Mouse (Mus musculus): Measurements from ENCODE around the gene Ifnl2. TPM values are rescaled to one million over a fixed set of nuclear protein-coding genes. Genes with fewer than 3 reads are reported as not detected.
A peak's percentile ranks its signal among the peaks of the same experiment; 100 is the strongest.

Ifnl2 gene
- total and polyA plus RNA-seq, 3 experiments, result not detected

- TF ChIP-seq CTCF (IDR thresholded peaks at IDR 0.05 in 2 of 3, conservative IDR thresholded peaks at IDR 0.05 in 1 of 3; ENCODE audit: control insufficient read depth in 1 of 3, insufficient read depth in 1 of 3, low read depth in 2 of 3, low read length in 3 of 3, poor library complexity in 1 of 3, severe bottlenecking in 1 of 3) (no peak), SIN3A (IDR thresholded peaks at IDR 0.05; ENCODE audit: low read length) (0 out of 2 replicates have a peak, but pooled peaks have one; percentile 34), GATA1 (IDR thresholded peaks at IDR 0.05; ENCODE audit: low read depth, low read length) (peak; percentile 60), POLR2A (IDR thresholded peaks at IDR 0.05; ENCODE audit: control insufficient read depth in 1 of 2, insufficient read depth in 1 of 2, low read depth in 1 of 2, low read length in 2 of 2, poor library complexity in 1 of 2) (no peak), ETS1 (IDR thresholded peaks at IDR 0.05; ENCODE audit: low read depth, low read length) (no peak), USF1 (IDR thresholded peaks at IDR 0.05; ENCODE audit: low read depth, low read length) (no peak)
These were observed 47.5 kb downstream of the Ifnl2 start (continued) for GRCm38 (mm10) chr7:28462769-28463168.

GRCm38 (mm10) chr7:28460361-28460760, 49.9 kb downstream of the Ifnl2 start:
- Histone ChIP-seq H3K79me2 (ENCODE audit: control insufficient read depth, insufficient read depth, low read length, poor library complexity) (no peaks in the 10 kb centered on the region), H3K9me3 (replicated peaks; ENCODE audit: insufficient read depth, low read length) (no peaks in the 10 kb centered on the region), H3K4me3 (ENCODE audit: control insufficient read depth in 1 of 2, insufficient read depth in 1 of 2, low read depth in 2 of 2, low read length in 2 of 2) (no peak overlapping the region), H3K27me3 (ENCODE audit: control insufficient read depth in 1 of 2, insufficient read depth in 2 of 2, low read length in 2 of 2) (no peaks in the 10 kb centered on the region), H3K27ac (ENCODE audit: control insufficient read depth, low read depth, low read length) (no peak overlapping the region), H3K4me1 (ENCODE audit: control insufficient read depth in 1 of 2, insufficient read depth in 2 of 2, low read length in 2 of 2) (peaks cover 0 to 6% of the 10 kb centered on the region in 2 experiments; a peak in 2 of 4 replicates), H3K36me3 (ENCODE audit: control insufficient read depth in 1 of 2, insufficient read depth in 2 of 2, low read length in 2 of 2) (no peaks in the 10 kb centered on the region; a peak in 1 of 4 replicates), H3K9ac (ENCODE audit: control insufficient read depth, low read depth, low read length, poor library complexity, severe bottlenecking) (no peak overlapping the region)
- no peak for DNase-seq (ENCODE audit: low read depth, low spot score)
- no peak for TF ChIP-seq MYC (IDR thresholded peaks at IDR 0.05; ENCODE audit: low read depth, low read length)
- TF ChIP-seq POLR2AphosphoS5 (IDR thresholded peaks at IDR 0.05; ENCODE audit: borderline replicate concordance, low read depth, low read length), result no peak

Other genes starting within 250 kb of the Ifnl2 start
- gene Eid2, start 242.6 kb downstream of the Ifnl2 start, total RNA-seq (2012; rRNA removed), result not detected in 2 replicates
- not detected for gene Eid2, start 242.6 kb downstream of the Ifnl2 start, polyA plus RNA-seq (2012; ENCODE audit: insufficient read depth in 1 of 2, insufficient read length in 2 of 2, low read depth in 1 of 2, low replicate concordance in 2 of 2, missing spikeins in 1 of 2)
- gene Eid2b, start 232.7 kb downstream of the Ifnl2 start, total RNA-seq (2012; rRNA removed), result 3.2 TPM in 2 replicates
- 1 to 10 TPM in 1 of 2 experiments, not detected in 1; 5.3 TPM for gene Eid2b, start 232.7 kb downstream of the Ifnl2 start, polyA plus RNA-seq (2012; ENCODE audit: insufficient read depth in 1 of 2, insufficient read length in 2 of 2, low read depth in 1 of 2, low replicate concordance in 2 of 2, missing spikeins in 1 of 2)
- not detected in 2 replicates for gene Selenov, start 219.3 kb downstream of the Ifnl2 start, total RNA-seq (2012; rRNA removed)
- gene Selenov, start 219.3 kb downstream of the Ifnl2 start, polyA plus RNA-seq (2012; ENCODE audit: insufficient read depth in 1 of 2, insufficient read length in 2 of 2, low read depth in 1 of 2, low replicate concordance in 2 of 2, missing spikeins in 1 of 2), result not detected
- 0.15 and 0.16 TPM in 2 replicates for gene Dll3, start 208.2 kb downstream of the Ifnl2 start, total RNA-seq (2012; rRNA removed)
- gene Dll3, start 208.2 kb downstream of the Ifnl2 start, polyA plus RNA-seq (2012; ENCODE audit: insufficient read depth in 1 of 2, insufficient read length in 2 of 2, low read depth in 1 of 2, low replicate concordance in 2 of 2, missing spikeins in 1 of 2), result under 1 TPM in 1 of 2 experiments, not detected in 1; 0.57 TPM
- gene Timm50, start 198.4 kb downstream of the Ifnl2 start, total RNA-seq (2012; rRNA removed), result 142 and 167 TPM in 2 replicates
- gene Timm50, start 198.4 kb downstream of the Ifnl2 start, polyA plus RNA-seq (2012; ENCODE audit: insufficient read depth in 1 of 2, insufficient read length in 2 of 2, low read depth in 1 of 2, low replicate concordance in 2 of 2, missing spikeins in 1 of 2), result 100 to 1,000 TPM in 1 of 2 experiments, not detected in 1; 216 TPM
- 63.3 and 66.0 TPM in 2 replicates for gene Supt5, start 171.7 kb downstream of the Ifnl2 start, total RNA-seq (2012; rRNA removed)
- 100 to 1,000 TPM; 156 to 448 TPM for gene Supt5, start 171.7 kb downstream of the Ifnl2 start, polyA plus RNA-seq (2012; ENCODE audit: insufficient read depth in 1 of 2, insufficient read length in 2 of 2, low read depth in 1 of 2, low replicate concordance in 2 of 2, missing spikeins in 1 of 2)
- gene Rps16, start 159.8 kb downstream of the Ifnl2 start, total RNA-seq (2012; rRNA removed), result 2,133 and 2,343 TPM in 2 replicates
- 1,000 to 10,000 TPM; 1,661 to 1,740 TPM for gene Rps16, start 159.8 kb downstream of the Ifnl2 start, polyA plus RNA-seq (2012; ENCODE audit: insufficient read depth in 1 of 2, insufficient read length in 2 of 2, low read depth in 1 of 2, low replicate concordance in 2 of 2, missing spikeins in 1 of 2)
- gene Plekhg2, start 137.9 kb downstream of the Ifnl2 start, total RNA-seq (2012; rRNA removed), result 1.1 and 1.8 TPM in 2 replicates
- 1 to 10 TPM in 1 of 2 experiments, not detected in 1; 9.2 TPM for gene Plekhg2, start 137.9 kb downstream of the Ifnl2 start, polyA plus RNA-seq (2012; ENCODE audit: insufficient read depth in 1 of 2, insufficient read length in 2 of 2, low read depth in 1 of 2, low replicate concordance in 2 of 2, missing spikeins in 1 of 2)
- gene Zfp36, start 130.2 kb downstream of the Ifnl2 start, total RNA-seq (2012; rRNA removed), result 0.50 and 0.65 TPM in 2 replicates
- gene Zfp36, start 130.2 kb downstream of the Ifnl2 start, polyA plus RNA-seq (2012; ENCODE audit: insufficient read depth in 1 of 2, insufficient read length in 2 of 2, low read depth in 1 of 2, low replicate concordance in 2 of 2, missing spikeins in 1 of 2), result 1 to 10 TPM in 1 of 2 experiments, not detected in 1; 2.8 TPM
- gene Med29, start 117.7 kb downstream of the Ifnl2 start, total RNA-seq (2012; rRNA removed), result 23.7 and 31.1 TPM in 2 replicates
- 10 to 100 TPM in 1 of 2 experiments, not detected in 1; 39.6 TPM for gene Med29, start 117.7 kb downstream of the Ifnl2 start, polyA plus RNA-seq (2012; ENCODE audit: insufficient read depth in 1 of 2, insufficient read length in 2 of 2, low read depth in 1 of 2, low replicate concordance in 2 of 2, missing spikeins in 1 of 2)
- gene Paf1, start 117.5 kb downstream of the Ifnl2 start, total RNA-seq (2012; rRNA removed), result 49.9 and 53.5 TPM in 2 replicates
- 100 to 1,000 TPM in 1 of 2 experiments, 10 to 100 TPM in 1; 99.9 to 645 TPM for gene Paf1, start 117.5 kb downstream of the Ifnl2 start, polyA plus RNA-seq (2012; ENCODE audit: insufficient read depth in 1 of 2, insufficient read length in 2 of 2, low read depth in 1 of 2, low replicate concordance in 2 of 2, missing spikeins in 1 of 2)
- gene Gmfg, start 73.0 kb downstream of the Ifnl2 start, total RNA-seq (2012; rRNA removed), result 25.1 and 31.2 TPM in 2 replicates
- 10 to 100 TPM in 1 of 2 experiments, not detected in 1; 25.0 TPM for gene Gmfg, start 73.0 kb downstream of the Ifnl2 start, polyA plus RNA-seq (2012; ENCODE audit: insufficient read depth in 1 of 2, insufficient read length in 2 of 2, low read depth in 1 of 2, low replicate concordance in 2 of 2, missing spikeins in 1 of 2)
- gene Lrfn1, start 58.5 kb downstream of the Ifnl2 start, total RNA-seq (2012; rRNA removed), result 1.2 and 1.9 TPM in 2 replicates
- 1 to 10 TPM in 1 of 2 experiments, not detected in 1; 5.8 TPM for gene Lrfn1, start 58.5 kb downstream of the Ifnl2 start, polyA plus RNA-seq (2012; ENCODE audit: insufficient read depth in 1 of 2, insufficient read length in 2 of 2, low read depth in 1 of 2, low replicate concordance in 2 of 2, missing spikeins in 1 of 2)
- not detected in 2 replicates for gene Ifnl3, start 12.4 kb upstream of the Ifnl2 start, total RNA-seq (2012; rRNA removed)
- not detected for gene Ifnl3, start 12.4 kb upstream of the Ifnl2 start, polyA plus RNA-seq (2012; ENCODE audit: insufficient read depth in 1 of 2, insufficient read length in 2 of 2, low read depth in 1 of 2, low replicate concordance in 2 of 2, missing spikeins in 1 of 2)
- gene Sycn, start 30.4 kb upstream of the Ifnl2 start, total RNA-seq (2012; rRNA removed), result not detected in 2 replicates
- gene Sycn, start 30.4 kb upstream of the Ifnl2 start, polyA plus RNA-seq (2012; ENCODE audit: insufficient read depth in 1 of 2, insufficient read length in 2 of 2, low read depth in 1 of 2, low replicate concordance in 2 of 2, missing spikeins in 1 of 2), result not detected
- not detected in 2 replicates for gene Nccrp1, start 36.8 kb upstream of the Ifnl2 start, total RNA-seq (2012; rRNA removed)
- gene Nccrp1, start 36.8 kb upstream of the Ifnl2 start, polyA plus RNA-seq (2012; ENCODE audit: insufficient read depth in 1 of 2, insufficient read length in 2 of 2, low read depth in 1 of 2, low replicate concordance in 2 of 2, missing spikeins in 1 of 2), result not detected
- gene Samd4b, start 87.7 kb upstream of the Ifnl2 start, total RNA-seq (2012; rRNA removed), result 6.4 and 7.2 TPM in 2 replicates
- gene Samd4b, start 87.7 kb upstream of the Ifnl2 start, polyA plus RNA-seq (2012; ENCODE audit: insufficient read depth in 1 of 2, insufficient read length in 2 of 2, low read depth in 1 of 2, low replicate concordance in 2 of 2, missing spikeins in 1 of 2), result 10 to 100 TPM in 1 of 2 experiments, not detected in 1; 45.9 TPM
- 9.3 and 9.7 TPM in 2 replicates for gene Pak4, start 87.7 kb upstream of the Ifnl2 start, total RNA-seq (2012; rRNA removed)
- gene Pak4, start 87.7 kb upstream of the Ifnl2 start, polyA plus RNA-seq (2012; ENCODE audit: insufficient read depth in 1 of 2, insufficient read length in 2 of 2, low read depth in 1 of 2, low replicate concordance in 2 of 2, missing spikeins in 1 of 2), result 10 to 100 TPM in 1 of 2 experiments, not detected in 1; 26.6 TPM
- not detected in 2 replicates for gene Acp7, start 120.9 kb upstream of the Ifnl2 start, total RNA-seq (2012; rRNA removed)
- not detected for gene Acp7, start 120.9 kb upstream of the Ifnl2 start, polyA plus RNA-seq (2012; ENCODE audit: insufficient read depth in 1 of 2, insufficient read length in 2 of 2, low read depth in 1 of 2, low replicate concordance in 2 of 2, missing spikeins in 1 of 2)
- not detected in 2 replicates for gene Fbxo27, start 182.4 kb upstream of the Ifnl2 start, total RNA-seq (2012; rRNA removed)
- not detected for gene Fbxo27, start 182.4 kb upstream of the Ifnl2 start, polyA plus RNA-seq (2012; ENCODE audit: insufficient read depth in 1 of 2, insufficient read length in 2 of 2, low read depth in 1 of 2, low replicate concordance in 2 of 2, missing spikeins in 1 of 2)
- 0.10 TPM in 1 of 2 replicates, not detected in the other for gene Fbxo17, start 206.3 kb upstream of the Ifnl2 start, total RNA-seq (2012; rRNA removed)
- under 1 TPM in 1 of 2 experiments, not detected in 1; 0.43 TPM for gene Fbxo17, start 206.3 kb upstream of the Ifnl2 start, polyA plus RNA-seq (2012; ENCODE audit: insufficient read depth in 1 of 2, insufficient read length in 2 of 2, low read depth in 1 of 2, low replicate concordance in 2 of 2, missing spikeins in 1 of 2)
- 137 and 141 TPM in 2 replicates for gene Mrps12, start 231.4 kb upstream of the Ifnl2 start, total RNA-seq (2012; rRNA removed)
- 100 to 1,000 TPM in 1 of 2 experiments, not detected in 1; 126 TPM for gene Mrps12, start 231.4 kb upstream of the Ifnl2 start, polyA plus RNA-seq (2012; ENCODE audit: insufficient read depth in 1 of 2, insufficient read length in 2 of 2, low read depth in 1 of 2, low replicate concordance in 2 of 2, missing spikeins in 1 of 2)
- 19.2 and 21.3 TPM in 2 replicates for gene Sars2, start 231.5 kb upstream of the Ifnl2 start, total RNA-seq (2012; rRNA removed)
- 10 to 100 TPM in 1 of 2 experiments, not detected in 1; 51.4 TPM for gene Sars2, start 231.5 kb upstream of the Ifnl2 start, polyA plus RNA-seq (2012; ENCODE audit: insufficient read depth in 1 of 2, insufficient read length in 2 of 2, low read depth in 1 of 2, low replicate concordance in 2 of 2, missing spikeins in 1 of 2)
- not detected in 2 replicates for gene Ccer2, start 245.7 kb upstream of the Ifnl2 start, total RNA-seq (2012; rRNA removed)
- gene Ccer2, start 245.7 kb upstream of the Ifnl2 start, polyA plus RNA-seq (2012; ENCODE audit: insufficient read depth in 1 of 2, insufficient read length in 2 of 2, low read depth in 1 of 2, low replicate concordance in 2 of 2, missing spikeins in 1 of 2), result under 1 TPM in 1 of 2 experiments, not detected in 1; 0.11 TPM

All from MEL (cell line).